Mouse (Mus musculus): Measurements from ENCODE around the gene Dpp10.

Gene Dpp10

GRCm38 (mm10) chr1:124044925-124045640 lies at the start of gene Dpp10:
TSS of gene Dpp10 (minus strand) at chr1:124045559.
- no peak for DNase-seq

- DNase-seq = no peak
These were observed 3.2 kb upstream of the Dpp10 start for GRCm38 (mm10) chr1:124048544-124048943.

DNA sequence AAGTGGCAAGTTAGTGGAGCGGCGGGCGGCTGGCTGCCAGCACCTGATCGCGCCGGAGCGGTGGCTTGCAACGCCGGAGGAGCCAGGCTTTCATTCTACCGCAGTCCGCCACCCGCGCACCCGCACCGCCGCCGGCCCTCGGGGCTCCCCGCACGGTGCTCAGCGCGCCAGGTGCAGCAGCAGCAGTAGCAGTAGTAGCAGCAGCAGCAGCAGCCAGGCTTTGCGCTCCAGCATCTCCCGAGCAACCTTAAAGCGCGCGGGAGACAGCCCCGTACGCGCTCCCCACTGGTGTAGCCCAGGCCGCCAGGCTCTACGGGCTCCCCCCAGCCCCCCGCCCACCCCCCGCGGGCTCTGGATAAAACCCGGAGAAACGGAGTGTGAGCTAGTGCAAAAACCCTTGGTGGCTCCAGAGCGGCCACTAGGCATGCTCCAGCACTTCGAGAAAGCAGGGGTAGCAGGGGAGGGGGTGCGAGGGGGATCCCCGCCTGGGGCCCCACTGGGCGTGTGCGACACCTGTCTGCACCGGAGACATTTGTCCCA lies 472 bp upstream of the Dpp10 start:
- no peak for DNase-seq

DNA sequence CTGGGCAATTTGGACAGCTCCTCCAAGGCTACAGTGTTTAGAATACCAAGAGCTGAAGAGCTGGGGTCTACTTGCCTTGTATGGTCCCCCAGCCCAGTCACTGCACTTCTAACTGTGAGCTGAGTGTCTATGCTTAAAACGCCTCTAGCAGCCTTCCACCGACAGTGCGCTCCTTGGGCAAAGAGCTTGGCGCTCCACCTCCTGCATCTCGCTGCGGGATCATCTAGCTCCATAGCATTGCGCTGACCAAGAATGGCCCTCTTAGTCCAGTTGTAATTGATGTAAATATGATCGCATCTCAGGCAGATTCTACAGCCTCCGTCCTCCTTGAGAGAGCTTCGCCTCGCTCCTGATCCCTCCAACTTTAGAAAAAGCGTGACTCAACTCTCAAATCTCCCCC lies 1.2 kb downstream of the Dpp10 start:
- DNase-seq = no peak

DNA sequence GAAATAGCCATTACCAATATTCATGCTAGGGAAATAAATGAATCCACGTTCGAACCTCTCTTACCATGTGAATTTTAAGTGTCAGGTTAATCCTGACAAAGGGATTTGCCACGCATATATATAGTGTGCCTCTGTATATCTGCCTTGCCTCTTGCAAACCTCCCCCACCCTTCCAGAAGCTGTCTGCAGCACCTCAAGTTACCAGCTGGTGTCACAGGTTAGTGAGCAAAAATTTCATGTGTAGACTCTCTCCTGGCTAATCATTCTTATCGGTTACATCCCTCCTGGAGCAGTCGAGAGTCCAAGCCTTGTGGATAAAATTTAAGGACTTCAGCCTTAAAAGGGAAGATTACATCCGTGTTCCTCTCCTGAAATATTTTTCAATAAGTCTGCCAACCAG lies 1.9 kb downstream of the Dpp10 start:
- no peak for DNase-seq

DNA sequence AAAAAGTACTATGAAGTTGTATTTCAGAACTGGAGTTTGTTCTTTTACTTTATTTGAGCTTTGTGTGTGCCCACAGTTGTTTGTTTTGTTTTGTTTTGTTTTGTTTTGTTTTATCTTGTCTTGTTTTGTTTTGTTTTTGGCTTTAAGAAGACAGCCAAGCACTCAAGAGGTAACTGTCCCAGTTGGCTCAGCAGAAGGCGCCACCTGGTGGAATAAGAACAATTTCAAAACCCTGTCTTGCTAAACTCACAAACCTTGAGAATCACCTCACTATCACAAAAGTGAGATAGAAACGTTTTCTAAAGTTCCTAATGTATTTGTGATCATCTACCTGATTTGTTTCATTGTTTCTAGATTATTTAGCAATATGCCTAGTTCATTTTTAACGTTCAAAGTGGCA lies 3.8 kb downstream of the Dpp10 start:
- DNase-seq = no peak

- no peak for DNase-seq
These were observed 9.9 kb downstream of the Dpp10 start for GRCm38 (mm10) chr1:124035306-124035990.

DNA sequence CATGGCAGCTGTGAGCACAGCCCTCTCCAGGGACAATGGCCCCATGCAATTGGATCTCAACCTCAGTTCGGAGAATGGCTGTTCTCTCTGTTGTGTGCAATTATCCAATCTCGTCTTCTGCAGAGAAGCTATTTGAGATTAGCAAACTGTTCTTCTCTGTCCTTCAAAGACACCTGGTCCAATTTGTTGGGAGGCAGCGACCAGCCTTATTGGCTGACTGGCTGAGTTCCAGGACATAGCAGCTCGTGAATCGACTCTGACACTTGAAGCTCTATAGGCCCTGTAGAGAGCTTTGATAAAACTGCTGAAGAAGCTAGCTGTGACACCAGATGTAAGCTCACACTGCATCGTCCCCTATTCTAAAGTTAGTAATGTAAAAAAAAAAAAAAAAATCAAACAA lies 12.7 kb downstream of the Dpp10 start:
- no peak for DNase-seq

DNA sequence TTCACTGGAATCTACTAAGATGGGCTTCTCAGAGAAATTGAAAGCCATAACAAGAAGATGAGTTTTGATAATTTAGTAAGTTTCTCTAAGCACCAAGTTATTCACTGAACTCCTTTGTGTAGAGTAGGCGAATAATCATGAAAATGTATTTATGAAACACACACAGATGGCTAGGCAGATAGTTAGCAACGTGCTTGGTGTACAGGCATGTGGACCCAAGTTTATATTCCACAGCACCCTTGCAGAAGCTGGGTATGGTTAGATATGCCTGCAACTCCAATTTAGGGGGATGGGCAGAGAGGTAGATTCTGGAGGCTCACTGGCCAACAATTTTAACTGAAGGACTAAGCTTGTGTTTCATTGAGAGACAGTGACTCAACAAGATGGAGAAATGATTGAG lies 13.4 kb downstream of the Dpp10 start:
- no peak for DNase-seq

DNA sequence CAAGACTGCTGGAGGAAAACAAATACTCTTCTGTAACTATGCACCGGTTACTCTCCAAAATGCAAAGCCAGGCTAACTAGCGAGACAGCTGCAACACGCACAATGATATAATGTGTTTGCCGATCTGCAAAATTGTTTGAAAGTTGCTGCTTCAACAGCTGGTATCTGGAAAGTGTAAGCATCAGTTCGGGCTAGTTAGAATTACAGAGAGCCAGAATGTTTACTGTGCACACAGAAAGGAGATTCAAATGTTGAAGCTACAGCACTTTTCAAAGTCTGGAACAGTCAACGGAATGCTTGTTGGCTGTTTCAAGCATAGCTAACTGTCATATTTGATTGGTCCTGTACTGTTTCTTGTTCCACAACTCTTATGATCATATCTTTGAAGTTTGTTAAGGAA lies 42.6 kb downstream of the Dpp10 start:
- DNase-seq = no peak

- DNase-seq = no peak
These were observed 49.6 kb downstream of the Dpp10 start for GRCm38 (mm10) chr1:123995780-123996179.

- DNase-seq = no peak
These were observed 59.9 kb downstream of the Dpp10 start for GRCm38 (mm10) chr1:123985324-123986024.

- DNase-seq = no peak
These were observed 66.8 kb downstream of the Dpp10 start for GRCm38 (mm10) chr1:123978597-123978996.

DNA sequence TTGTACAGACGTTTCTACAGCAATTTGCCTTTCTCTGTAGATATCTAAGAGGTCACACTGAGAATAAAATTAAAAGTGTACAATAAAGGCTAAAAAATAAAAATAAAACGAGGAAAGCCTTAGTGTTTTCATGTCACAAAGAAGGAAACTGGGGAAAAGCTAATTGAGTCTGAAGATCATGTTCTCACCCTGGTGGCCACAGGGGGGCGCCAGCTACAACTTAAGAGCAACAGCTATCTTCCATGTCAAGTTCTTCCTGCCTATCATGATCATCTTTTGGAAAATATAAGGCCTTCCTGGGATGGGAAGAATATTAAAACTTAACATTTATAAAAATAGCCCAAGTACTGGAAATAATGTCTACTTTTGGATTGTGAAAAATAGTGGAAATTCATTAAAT lies 70.7 kb downstream of the Dpp10 start:
- no peak for DNase-seq

DNA sequence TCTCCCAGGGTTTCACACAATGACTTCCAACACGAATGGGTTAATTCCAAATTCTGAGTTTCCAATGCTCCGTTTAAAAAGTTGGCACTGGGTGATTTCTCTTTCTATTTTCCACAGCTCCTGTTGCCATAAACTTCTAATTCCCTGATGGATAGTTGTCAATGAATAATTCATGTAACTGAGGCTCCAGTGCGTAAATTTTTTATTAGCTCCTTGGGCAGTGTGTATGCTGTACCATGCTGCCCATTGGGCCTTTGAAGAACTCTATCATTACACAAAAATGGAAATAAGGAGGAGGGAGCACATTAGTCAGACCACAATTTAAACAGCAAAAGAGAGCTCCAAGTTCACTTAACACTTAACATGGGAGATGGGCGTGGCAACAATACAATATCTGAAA lies 99.2 kb downstream of the Dpp10 start:
- DNase-seq = no peak

GRCm38 (mm10) chr1:123940826-123941225 lies 104.5 kb downstream of the Dpp10 start:
- no peak for DNase-seq

GRCm38 (mm10) chr1:123933812-123934727 lies 111.3 kb downstream of the Dpp10 start:
- DNase-seq = no peak

DNA sequence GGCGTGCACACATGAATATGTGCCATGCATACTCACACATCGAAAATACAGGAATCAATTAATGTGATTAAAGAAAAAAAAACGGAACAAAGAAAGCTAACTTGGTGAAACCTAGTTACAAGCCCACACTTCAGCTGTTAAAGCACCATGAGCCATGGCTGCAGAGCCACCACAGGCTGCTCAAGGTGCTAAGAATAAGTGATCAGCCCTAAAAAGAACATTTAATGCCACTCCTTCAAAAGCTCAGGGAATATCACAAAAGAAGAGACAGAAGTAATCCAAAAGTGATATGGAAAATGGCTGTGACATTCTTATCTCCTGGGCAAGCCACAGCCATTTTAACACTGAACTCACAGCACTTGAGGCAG lies 117.4 kb downstream of the Dpp10 start:
- no peak for DNase-seq

DNA sequence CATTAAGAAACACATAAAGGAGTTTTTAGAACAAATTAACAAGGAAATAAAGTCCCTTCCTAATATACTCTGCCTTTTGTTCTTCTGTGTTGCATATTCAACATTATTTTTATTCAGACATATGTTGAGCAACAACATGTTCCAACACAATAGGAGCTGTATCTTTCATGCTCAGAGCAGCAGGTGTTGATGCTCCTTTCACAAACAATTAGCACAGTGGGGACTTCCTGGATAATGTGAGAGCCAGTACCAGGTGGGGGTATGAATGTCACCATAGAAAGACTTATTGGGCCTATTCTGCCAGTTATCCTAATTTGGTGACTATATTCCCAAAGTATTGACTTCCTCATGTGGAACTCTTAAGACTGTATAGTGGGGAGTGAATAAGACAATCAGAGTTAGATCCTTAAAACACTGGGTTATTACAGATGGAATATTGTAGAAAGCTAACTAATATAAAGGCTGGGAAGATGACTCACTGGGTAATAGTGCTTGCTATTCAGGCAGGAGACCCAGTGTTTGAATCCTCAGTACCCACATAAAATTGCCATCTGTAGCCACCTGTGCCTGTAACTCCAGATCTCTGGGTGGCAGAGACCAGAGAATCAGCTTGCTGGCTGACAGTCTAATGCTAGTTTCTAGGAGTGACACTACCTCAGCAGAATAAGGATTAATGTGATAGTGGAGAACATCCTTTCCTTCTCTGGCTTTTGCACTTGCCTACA lies 117.9 kb downstream of the Dpp10 start:
- DNase-seq = no peak

GRCm38 (mm10) chr1:123924905-123925304 lies 120.5 kb downstream of the Dpp10 start:
- no peak for DNase-seq

- no peak for DNase-seq
These were observed 121.5 kb downstream of the Dpp10 start for GRCm38 (mm10) chr1:123923907-123924306.

GRCm38 (mm10) chr1:123919606-123920005 lies 125.8 kb downstream of the Dpp10 start:
- DNase-seq = no peak
